Mouse (Mus musculus): ENCODE measurements around the gene Stk17b. TPM values are rescaled to one million over a fixed set of nuclear protein-coding genes. Genes with fewer than 3 reads are reported as not detected.
"Not testable (repeated sequence)": the region's sequence is repeated elsewhere in the genome, so short reads cannot be mapped to it uniquely, and the experiment has no call there.

Stk17b gene
- total RNA-seq, 2 experiments from 2014 or later: 13.8 to 16.9 TPM

GRCm38 (mm10) chr1:53740077-53740776 lies 44.8 kb downstream of the Stk17b start:
- intact Hi-C loops (cut with DNase I); DNase-seq: not testable (repeated sequence)

- intact Hi-C loops (cut with DNase I): no loop called here
- DNase-seq: no peak
Observed at GRCm38 (mm10) chr1:53736583-53736982, 48.4 kb downstream of the Stk17b start.

GRCm38 (mm10) chr1:53728489-53729225 lies 56.4 kb downstream of the Stk17b start:
- intact Hi-C loops (cut with DNase I): no loop called here
- no peak for DNase-seq

GRCm38 (mm10) chr1:53726883-53727282 lies 58.1 kb downstream of the Stk17b start:
- DNase-seq: no peak
- intact Hi-C loops (cut with DNase I): no loop called here

GRCm38 (mm10) chr1:53721353-53721752 lies 63.7 kb downstream of the Stk17b start:
- intact Hi-C loops (cut with DNase I): no loop called here
- DNase-seq: no peak

GRCm38 (mm10) chr1:53720601-53721351 lies 64.2 kb downstream of the Stk17b start:
- no peak for DNase-seq
- intact Hi-C loops (cut with DNase I): no loop called here

GRCm38 (mm10) chr1:53715966-53716515 lies 69.0 kb downstream of the Stk17b start:
- no peak for DNase-seq
- intact Hi-C loops (cut with DNase I): loop anchor here (2.0 to 5.0 kb wide), 2 partner anchors 175 to 616 kb away; no protein-coding TSS in a partner anchor

- peak in 1 of 2 experiments; percentile 18 for DNase-seq
- intact Hi-C loops (cut with DNase I): loop anchor here (5.0 kb wide), 1 partner anchor 617 kb away; no protein-coding TSS in a partner anchor
Observed at GRCm38 (mm10) chr1:53715446-53715845, 69.6 kb downstream of the Stk17b start.

GRCm38 (mm10) chr1:53713383-53713782 lies 71.6 kb downstream of the Stk17b start:
- intact Hi-C loops (cut with DNase I); DNase-seq: not testable (repeated sequence)

- intact Hi-C loops (cut with DNase I): no loop called here
Observed at GRCm38 (mm10) chr1:53711069-53711468, 74.0 kb downstream of the Stk17b start.

GRCm38 (mm10) chr1:53709602-53710001 lies 75.4 kb downstream of the Stk17b start:
- intact Hi-C loops (cut with DNase I): not testable (repeated sequence)

More at GRCm38 (mm10) chr1:53711069-53711468, 74.0 kb downstream of the Stk17b start:
- no peak for DNase-seq

GRCm38 (mm10) chr1:53706431-53707361 lies 78.3 kb downstream of the Stk17b start, which contains the start of gene Dnah7a:
Gene Dnah7a (minus strand): TSS chr1:53706784.
- peak; percentile 11 to 39 for DNase-seq
- intact Hi-C loops (cut with DNase I): no loop called here

More at GRCm38 (mm10) chr1:53709602-53710001, 75.4 kb downstream of the Stk17b start:
- not testable (repeated sequence) for DNase-seq

Other genes starting within 250 kb of the Stk17b start
- under 1 TPM in 1 of 2 experiments, not detected in 1; 0.05 TPM for gene Dnah7a, start 78.4 kb downstream of the Stk17b start, total RNA-seq (2021)